Mouse (Mus musculus) cerebellum, adult 18-20 months (tissue): ENCODE data around the gene Pip5kl1.

Source experiments
- DNase-seq, 2 experiments: peaks; one replicate each; pipeline ENCODE4 v3.0.0; 2021

Gene Pip5kl1

GRCm38 (mm10) chr2:32585149-32585714, 10.6 kb downstream of the Pip5kl1 start:
- no peak for DNase-seq

- DNase-seq, result peak; percentile 94
Measured at GRCm38 (mm10) chr2:32586871-32587351, 12.3 kb downstream of the Pip5kl1 start, which contains the start of gene St6galnac4. Gene St6galnac4 (plus strand): TSS chr2:32587095.

- DNase-seq, result peak in 1 of 2 experiments; percentile 49
Measured at GRCm38 (mm10) chr2:32587731-32588321, 13.2 kb downstream of the Pip5kl1 start.

GRCm38 (mm10) chr2:32589213-32589795, 14.7 kb downstream of the Pip5kl1 start:
- DNase-seq, result peak; percentile 90

GRCm38 (mm10) chr2:32590224-32590623, 15.6 kb downstream of the Pip5kl1 start:
- DNase-seq, result no peak

GRCm38 (mm10) chr2:32591249-32591648, 16.7 kb downstream of the Pip5kl1 start:
- peak in 1 of 2 experiments; percentile 53 for DNase-seq

- peak; percentile 89 to 92 for DNase-seq
Measured at GRCm38 (mm10) chr2:32596725-32597124, 22.1 kb downstream of the Pip5kl1 start.

- no peak for DNase-seq
Measured at GRCm38 (mm10) chr2:32597248-32597647, 22.7 kb downstream of the Pip5kl1 start.

GRCm38 (mm10) chr2:32597699-32598098, 23.1 kb downstream of the Pip5kl1 start:
- no peak for DNase-seq

GRCm38 (mm10) chr2:32598506-32598905, 23.9 kb downstream of the Pip5kl1 start:
- DNase-seq, result peak; percentile 70 to 74

GRCm38 (mm10) chr2:32599409-32599808, 24.8 kb downstream of the Pip5kl1 start, which contains the start of gene St6galnac6:
Gene St6galnac6 (plus strand): TSS chr2:32599709.
- DNase-seq, result no peak

- peak; percentile 65 for DNase-seq
Measured at GRCm38 (mm10) chr2:32601417-32602065, 26.9 kb downstream of the Pip5kl1 start.

GRCm38 (mm10) chr2:32602600-32603054, 28.0 kb downstream of the Pip5kl1 start:
- peak; percentile 92 to 95 for DNase-seq

GRCm38 (mm10) chr2:32604631-32605030, 30.0 kb downstream of the Pip5kl1 start:
- no peak for DNase-seq

- peak; percentile 93 to 95 for DNase-seq
Measured at GRCm38 (mm10) chr2:32606161-32607142, 31.9 kb downstream of the Pip5kl1 start.

- DNase-seq, result peak; percentile 55 to 63
Measured at GRCm38 (mm10) chr2:32607262-32607947, 32.8 kb downstream of the Pip5kl1 start.

- DNase-seq, result peak; percentile 62 to 69
Measured at GRCm38 (mm10) chr2:32608141-32608777, 33.7 kb downstream of the Pip5kl1 start.

GRCm38 (mm10) chr2:32608778-32609435, 34.3 kb downstream of the Pip5kl1 start:
- DNase-seq, result no peak

- DNase-seq, result peak; percentile 58 to 59
Measured at GRCm38 (mm10) chr2:32610610-32611229, 36.1 kb downstream of the Pip5kl1 start.

GRCm38 (mm10) chr2:32612274-32612673, 37.7 kb downstream of the Pip5kl1 start:
- no peak for DNase-seq
